Mouse (Mus musculus): ENCODE results near the gene Rapgef3. TPM values are rescaled to one million over a fixed set of nuclear protein-coding genes. Genes with fewer than 3 reads are reported as not detected.

Rapgef3 gene
- total RNA-seq (2021): 10 to 100 TPM; 22.6 to 24.5 TPM

GRCm38 (mm10) chr15:97767280-97768186 lies at the start of gene Rapgef3:
Gene Rapgef3, minus strand, starts transcription at chr15:97767972.
- intact Hi-C loops (cut with DNase I): loop anchor here (5.0 kb wide), 1 partner anchor 45 kb away; no protein-coding TSS in a partner anchor
- peak; percentile 66 to 91 for DNase-seq (ENCODE audit: extremely low spot score in 1 of 2, low spot score in 2 of 2)

GRCm38 (mm10) chr15:97816199-97816994 lies 48.6 kb upstream of the Rapgef3 start:
- no peak for DNase-seq (ENCODE audit: extremely low spot score in 1 of 2, low spot score in 2 of 2)
- intact Hi-C loops (cut with DNase I): no loop called here

DNA sequence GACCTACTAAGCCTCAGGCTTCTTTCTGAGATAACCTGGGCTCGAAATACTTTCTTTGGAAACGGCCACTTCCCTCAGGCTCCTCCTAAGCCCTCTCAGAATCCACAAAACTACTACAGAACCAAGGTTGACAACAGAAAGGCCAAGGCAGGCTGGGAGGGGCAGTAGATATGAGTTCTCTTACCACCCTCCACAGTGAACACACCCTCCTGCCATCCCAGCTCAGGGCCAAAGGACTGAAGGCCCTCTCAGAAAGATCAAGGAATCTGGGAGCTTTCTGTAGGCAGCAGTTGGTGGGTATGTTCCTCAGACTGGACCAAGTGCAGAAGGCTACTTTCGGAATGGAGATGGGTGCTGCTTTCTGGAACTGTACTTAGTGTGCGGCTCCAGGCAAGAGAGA lies 47.5 kb upstream of the Rapgef3 start:
- DNase-seq (ENCODE audit: extremely low spot score in 1 of 2, low spot score in 2 of 2): no peak
- intact Hi-C loops (cut with DNase I): no loop called here

- intact Hi-C loops (cut with DNase I): no loop called here
- no peak for DNase-seq (ENCODE audit: extremely low spot score in 1 of 2, low spot score in 2 of 2)
These were observed 46.9 kb upstream of the Rapgef3 start for GRCm38 (mm10) chr15:97814703-97815102.

GRCm38 (mm10) chr15:97813452-97814204 lies 45.9 kb upstream of the Rapgef3 start:
- intact Hi-C loops (cut with DNase I): no loop called here
- peak in 1 of 2 experiments; percentile 76 for DNase-seq (ENCODE audit: extremely low spot score in 1 of 2, low spot score in 2 of 2)

- intact Hi-C loops (cut with DNase I): no loop called here
- DNase-seq (ENCODE audit: extremely low spot score in 1 of 2, low spot score in 2 of 2): no peak
These were observed 45.1 kb upstream of the Rapgef3 start for GRCm38 (mm10) chr15:97812875-97813274.

DNA sequence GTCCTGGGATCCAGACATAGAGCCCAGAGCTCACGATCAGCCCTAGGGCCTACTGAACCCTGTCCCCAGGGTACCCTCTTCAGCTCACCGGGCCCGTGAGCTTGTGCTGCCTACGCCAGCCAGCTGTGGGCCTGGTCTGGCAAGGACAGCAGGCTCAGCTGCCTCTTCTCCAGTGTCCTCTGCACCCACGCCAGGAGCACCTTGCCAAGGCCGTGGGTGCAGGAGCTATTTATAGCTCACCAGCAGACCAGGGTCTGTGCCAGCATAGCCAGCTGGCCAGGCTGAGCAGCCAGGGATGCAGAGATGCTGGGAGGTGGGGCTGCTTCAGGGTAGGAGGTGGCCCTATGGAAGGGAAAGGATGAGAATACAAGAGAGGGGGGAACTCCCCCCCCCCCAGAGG lies 44.4 kb upstream of the Rapgef3 start:
- intact Hi-C loops (cut with DNase I): no loop called here
- peak; percentile 72 to 85 for DNase-seq (ENCODE audit: extremely low spot score in 1 of 2, low spot score in 2 of 2)

GRCm38 (mm10) chr15:97811307-97811706 lies 43.5 kb upstream of the Rapgef3 start:
- DNase-seq (ENCODE audit: extremely low spot score in 1 of 2, low spot score in 2 of 2): no peak
- intact Hi-C loops (cut with DNase I): no loop called here

- intact Hi-C loops (cut with DNase I): no loop called here
- DNase-seq (ENCODE audit: extremely low spot score in 1 of 2, low spot score in 2 of 2): no peak
These were observed 42.6 kb upstream of the Rapgef3 start for GRCm38 (mm10) chr15:97810399-97810798.

GRCm38 (mm10) chr15:97809942-97810341 lies 42.2 kb upstream of the Rapgef3 start:
- DNase-seq (ENCODE audit: extremely low spot score in 1 of 2, low spot score in 2 of 2): no peak
- intact Hi-C loops (cut with DNase I): no loop called here

GRCm38 (mm10) chr15:97809206-97809605 lies 41.4 kb upstream of the Rapgef3 start:
- DNase-seq (ENCODE audit: extremely low spot score in 1 of 2, low spot score in 2 of 2): no peak
- intact Hi-C loops (cut with DNase I): no loop called here

- DNase-seq (ENCODE audit: extremely low spot score in 1 of 2, low spot score in 2 of 2): no peak
- intact Hi-C loops (cut with DNase I): no loop called here
These were observed 40.8 kb upstream of the Rapgef3 start for GRCm38 (mm10) chr15:97808532-97808931.

DNA sequence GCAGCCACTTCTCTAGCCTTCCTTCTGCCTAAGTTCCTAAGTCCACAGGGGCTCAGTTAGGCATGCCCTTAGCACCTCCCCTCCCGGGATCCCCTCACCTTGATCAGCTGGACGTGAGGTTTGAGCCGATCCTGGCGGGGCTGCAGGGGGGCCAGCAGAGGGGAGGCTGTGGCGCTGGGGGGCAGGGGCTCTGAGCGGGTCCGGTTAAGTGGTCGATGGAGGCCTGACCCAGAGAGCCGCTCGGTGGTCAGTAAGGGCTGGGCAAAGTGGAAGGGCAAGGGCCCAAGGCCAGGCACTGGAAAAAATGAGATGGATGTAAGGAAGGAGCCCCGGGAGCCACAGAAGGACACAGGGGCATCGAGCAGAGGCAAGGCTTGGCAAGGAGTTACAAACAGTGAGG lies 40.1 kb upstream of the Rapgef3 start:
- intact Hi-C loops (cut with DNase I): no loop called here

DNA sequence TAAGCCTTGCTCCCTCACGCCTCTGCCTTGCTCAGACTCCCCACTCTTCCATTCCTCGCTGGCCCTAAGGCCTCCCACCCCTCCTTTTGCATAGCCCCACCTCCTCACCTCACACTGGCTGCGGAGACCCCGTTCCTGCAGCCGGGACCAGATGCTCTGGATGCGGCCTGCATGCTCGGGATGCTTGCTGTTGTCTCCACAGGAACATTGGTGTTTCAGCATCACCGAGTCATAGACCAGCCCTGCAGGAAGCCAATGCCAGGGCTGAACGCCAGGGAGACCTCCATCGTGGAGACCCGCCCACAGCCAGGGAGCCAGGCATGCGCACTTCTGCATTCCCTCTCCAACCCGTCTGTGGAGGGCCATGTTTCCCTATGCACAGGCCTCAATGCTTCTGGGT lies 34.8 kb upstream of the Rapgef3 start:
- intact Hi-C loops (cut with DNase I): no loop called here
- no peak for DNase-seq (ENCODE audit: extremely low spot score in 1 of 2, low spot score in 2 of 2)

More for the DNA sequence above, 40.1 kb upstream of the Rapgef3 start:
- DNase-seq (ENCODE audit: extremely low spot score in 1 of 2, low spot score in 2 of 2): no peak

DNA sequence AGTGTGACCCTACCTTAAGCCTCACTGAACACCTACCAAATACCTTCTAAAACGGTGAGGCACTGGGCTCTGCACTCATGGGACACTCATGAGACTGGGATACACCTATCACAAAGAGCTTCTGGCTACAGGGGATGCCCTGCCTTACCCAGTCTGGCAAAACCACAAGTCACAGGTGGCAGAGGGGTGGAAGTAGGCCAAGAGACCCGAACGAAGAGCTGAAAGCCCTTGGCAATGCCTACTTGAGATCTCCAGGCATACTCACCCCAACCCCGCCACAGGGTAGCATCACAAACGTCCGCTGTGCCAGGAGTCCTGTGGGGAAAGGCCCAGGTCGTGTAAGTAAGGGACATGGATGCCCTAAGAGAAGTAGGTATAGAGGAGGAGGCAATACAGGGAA lies 34.0 kb upstream of the Rapgef3 start:
- intact Hi-C loops (cut with DNase I): no loop called here
- DNase-seq (ENCODE audit: extremely low spot score in 1 of 2, low spot score in 2 of 2): no peak

- intact Hi-C loops (cut with DNase I): no loop called here
- no peak for DNase-seq (ENCODE audit: extremely low spot score in 1 of 2, low spot score in 2 of 2)
These were observed 33.1 kb upstream of the Rapgef3 start for GRCm38 (mm10) chr15:97800853-97801252.

DNA sequence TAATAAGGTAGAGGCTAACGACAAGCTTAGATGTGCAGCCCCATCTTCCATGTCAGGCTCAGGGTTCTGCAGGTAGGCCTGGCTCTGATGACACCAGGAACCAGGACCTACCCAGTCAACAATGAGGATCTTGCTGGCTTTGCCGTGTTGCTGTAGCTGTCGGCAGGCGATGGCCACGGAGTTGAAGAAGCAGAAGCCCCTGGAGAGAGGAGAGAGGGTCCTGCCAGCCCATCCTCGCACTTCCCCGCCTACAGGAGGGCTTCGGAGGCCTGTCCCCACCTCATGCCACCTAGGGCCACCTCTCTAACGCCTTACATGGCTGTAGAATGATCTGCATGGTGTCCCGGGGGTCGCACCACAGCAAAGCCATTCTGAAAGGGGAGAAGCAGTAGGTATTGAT lies 31.7 kb upstream of the Rapgef3 start:
- intact Hi-C loops (cut with DNase I): no loop called here
- no peak for DNase-seq (ENCODE audit: extremely low spot score in 1 of 2, low spot score in 2 of 2)

GRCm38 (mm10) chr15:97798134-97798533 lies 30.4 kb upstream of the Rapgef3 start:
- no peak for DNase-seq (ENCODE audit: extremely low spot score in 1 of 2, low spot score in 2 of 2)
- intact Hi-C loops (cut with DNase I): no loop called here

- intact Hi-C loops (cut with DNase I): no loop called here
- no peak for DNase-seq (ENCODE audit: extremely low spot score in 1 of 2, low spot score in 2 of 2)
These were observed 29.0 kb upstream of the Rapgef3 start for GRCm38 (mm10) chr15:97796674-97797310.
